Mouse (Mus musculus): ENCODE measurements around the gene Adgrg1.
"Not testable (repeated sequence)": the region's sequence is repeated elsewhere in the genome, so short reads cannot be mapped to it uniquely, and the experiment has no call there.

Gene Adgrg1

GRCm38 (mm10) chr8:94996037-94996436, 21.5 kb downstream of the Adgrg1 start:
- DNase-seq, result no peak

GRCm38 (mm10) chr8:94996899-94997856, 22.6 kb downstream of the Adgrg1 start:
- no peak for DNase-seq

- DNase-seq, result no peak
Measured at GRCm38 (mm10) chr8:94997857-94998243, 23.3 kb downstream of the Adgrg1 start.

- no peak for DNase-seq
Measured at GRCm38 (mm10) chr8:94998431-94998830, 23.9 kb downstream of the Adgrg1 start.

- DNase-seq, result no peak
Measured at GRCm38 (mm10) chr8:94999004-94999403, 24.5 kb downstream of the Adgrg1 start.

- DNase-seq, result no peak
Measured at GRCm38 (mm10) chr8:94999956-95000355, 25.4 kb downstream of the Adgrg1 start.

GRCm38 (mm10) chr8:95000684-95001083, 26.1 kb downstream of the Adgrg1 start:
- peak in 1 of 2 experiments; percentile 53 for DNase-seq

GRCm38 (mm10) chr8:95001165-95001564, 26.6 kb downstream of the Adgrg1 start:
- no peak for DNase-seq

GRCm38 (mm10) chr8:95001655-95002054, 27.1 kb downstream of the Adgrg1 start:
- peak in 1 of 2 experiments; percentile 68 for DNase-seq

GRCm38 (mm10) chr8:95002089-95002655, 27.6 kb downstream of the Adgrg1 start:
- DNase-seq, result no peak

GRCm38 (mm10) chr8:95012442-95012919, 37.9 kb downstream of the Adgrg1 start:
- no peak for DNase-seq

GRCm38 (mm10) chr8:95015866-95016265, 41.3 kb downstream of the Adgrg1 start:
- DNase-seq, result no peak

GRCm38 (mm10) chr8:95016684-95017083, 42.1 kb downstream of the Adgrg1 start:
- no peak for DNase-seq

- no peak for DNase-seq
Measured at GRCm38 (mm10) chr8:95017451-95017850, 42.9 kb downstream of the Adgrg1 start, which contains the start of gene Adgrg3. Gene Adgrg3 (plus strand): TSS chr8:95017692.

- DNase-seq, result no peak
Measured at GRCm38 (mm10) chr8:95017969-95018635, 43.6 kb downstream of the Adgrg1 start.

GRCm38 (mm10) chr8:95020293-95020777, 45.8 kb downstream of the Adgrg1 start:
- DNase-seq, result peak; percentile 38 to 56

- no peak for DNase-seq
Measured at GRCm38 (mm10) chr8:95020821-95021220, 46.3 kb downstream of the Adgrg1 start.

- no peak for DNase-seq
Measured at GRCm38 (mm10) chr8:95023201-95023600, 48.6 kb downstream of the Adgrg1 start.

GRCm38 (mm10) chr8:95024387-95024786, 49.8 kb downstream of the Adgrg1 start:
- DNase-seq, result no peak

- DNase-seq, result no peak
Measured at GRCm38 (mm10) chr8:95025421-95025820, 50.9 kb downstream of the Adgrg1 start.

GRCm38 (mm10) chr8:95028391-95028790, 53.8 kb downstream of the Adgrg1 start:
- not testable (repeated sequence) for DNase-seq

- no peak for DNase-seq
Measured at GRCm38 (mm10) chr8:95037106-95037925, 62.8 kb downstream of the Adgrg1 start.
